Mouse (Mus musculus) hindbrain, postnatal 0 days (tissue): ENCODE data around the gene Nos2. TPM values are rescaled to one million over a fixed set of nuclear protein-coding genes. Genes with fewer than 3 reads are reported as not detected.

Source experiments
- ATAC-seq: fragments of 200-750 bp; cut with Nextera tagmentation; 2 replicates; pipeline ENCODE4 v1.8.0; 2017; ENCODE audit warnings: mild to moderate bottlenecking, moderate TSS enrichment, moderate library complexity
- DNase-seq: peaks from one replicate; pipeline ENCODE4 v3.0.0-alpha.2; 2015; ENCODE audit warnings: low spot score
- H3K27ac ChIP-seq: fragments of 300-500 bp; sonication (generic); 2 replicates; pipeline ENCODE4 v1.5.1; 2014; ENCODE audit warnings: mild to moderate bottlenecking
- H3K27me3 ChIP-seq: fragments of 300-500 bp; sonication (generic); 2 replicates; pipeline ENCODE4 v1.6.1; 2014; ENCODE audit warnings: low read length, mixed read lengths; ENCODE audit not compliant: insufficient read depth
- H3K36me3 ChIP-seq: fragments of 300-500 bp; sonication (generic); 2 replicates; pipeline ENCODE4 v1.6.1; 2014; ENCODE audit warnings: low read length, mixed read lengths; ENCODE audit not compliant: insufficient read depth
- H3K4me1 ChIP-seq: fragments of 300-500 bp; sonication (generic); 2 replicates; pipeline ENCODE4 v1.6.1; 2014; ENCODE audit warnings: antibody characterized with exemption, low read length, mixed read lengths; ENCODE audit not compliant: insufficient read depth
- H3K4me2 ChIP-seq: fragments of 300-500 bp; sonication (generic); 2 replicates; pipeline ENCODE4 v1.6.1; 2014; ENCODE audit warnings: low read depth, mild to moderate bottlenecking, low read length, moderate library complexity, mixed read lengths
- H3K4me3 ChIP-seq: fragments of 300-500 bp; sonication (generic); 2 replicates; pipeline ENCODE4 v1.5.1; 2014; ENCODE audit warnings: low read length
- H3K9ac ChIP-seq: fragments of 300-500 bp; sonication (generic); replicated peaks from 2 replicates; pipeline ENCODE4 v1.6.1; 2014; ENCODE audit warnings: mild to moderate bottlenecking, low read length, moderate library complexity, mixed read lengths
- H3K9me3 ChIP-seq: fragments of 300-500 bp; sonication (generic); 2 replicates; pipeline ENCODE4 v1.6.1; 2016; ENCODE audit warnings: low read length, mixed read lengths
- CTCF ChIP-seq: IDR thresholded peaks from 2 replicates; pipeline ENCODE4 v1.5.1; 2016; ENCODE audit warnings: antibody characterized with exemption, control low read depth, low read depth
- WGBS: fragments of 180-500 bp; shearing (Covaris S2); extraction: QIAGEN DNeasy Blood & Tissue Kit; methylation state at CpG from one replicate; pipeline ENCODE4 v1.1.7; 2014; 5-methylcytosine and 5-hydroxymethylcytosine counted together
- polyA plus RNA-seq: library from polyadenylated mRNA; unstranded; fragments of >200 nt; fragmentation: Nextera tagmentation; extraction: Ambion mirVana; gene quantifications from 2 replicates; pipeline ENCODE4 v1.2.1, GENCODE M21; 2015
- total RNA-seq: library from RNA; depleted of rRNA; stranded (reverse); fragments of >200 nt; gene quantifications from 2 replicates; pipeline ENCODE4 v1.2.3, GENCODE M21; 2014

The Nos2 gene
- total and polyA plus RNA-seq, 2 experiments from 2014 or later = 0.21 to 0.41 TPM

DNA sequence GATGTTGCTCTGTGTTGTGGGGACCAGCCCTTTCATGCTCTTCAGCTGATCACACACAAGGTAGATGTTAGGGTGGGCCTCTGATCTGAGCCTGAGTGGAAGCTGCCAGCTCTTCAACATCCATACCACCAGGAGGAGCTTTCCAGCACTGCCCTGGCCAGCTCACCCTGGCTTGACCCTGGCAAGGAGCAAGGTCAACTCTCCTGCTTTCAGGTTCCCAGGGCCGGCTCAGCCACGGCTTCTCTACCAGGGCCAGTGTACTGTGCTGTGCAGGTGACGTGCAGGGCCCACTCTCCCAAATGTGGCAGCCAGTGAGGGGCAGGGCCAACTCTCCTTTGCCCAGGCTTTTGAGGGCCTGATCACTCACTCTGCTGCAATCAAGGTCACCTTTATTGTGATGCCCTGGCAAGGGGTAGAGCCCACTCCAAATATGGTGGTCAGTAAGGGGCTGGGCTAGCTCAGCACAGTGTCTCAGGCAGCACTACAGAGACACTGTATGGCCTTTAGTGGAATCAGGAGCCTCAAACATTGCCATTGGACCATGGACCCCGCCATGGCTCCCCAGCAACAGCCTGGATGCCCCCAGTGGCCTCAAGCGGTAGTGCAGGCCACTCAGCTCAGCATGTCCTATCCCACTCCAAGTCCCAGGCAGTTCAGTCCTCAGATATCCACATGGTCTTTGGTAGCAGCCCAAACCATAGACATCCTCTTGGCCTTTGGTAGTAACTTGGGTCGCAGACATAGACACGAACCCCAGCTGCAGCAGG is 24.0 kb upstream of the Nos2 start:
- Histone ChIP-seq H3K4me1 (no peaks in the 10 kb centered on the region), H3K9me3 (no peaks in the 10 kb centered on the region), H3K4me3 (no peak overlapping the region), H3K9ac (no peak overlapping the region), H3K36me3 (no peaks in the 10 kb centered on the region), H3K4me2 (no peak overlapping the region), H3K27me3 (no peaks in the 10 kb centered on the region), H3K27ac (no peak overlapping the region)
- TF ChIP-seq CTCF = peak; percentile 75
- ATAC-seq = no peak
- WGBS = 71% methylated on average over 7 of the region's 7 CpGs
- peak; percentile 23 for DNase-seq

DNA sequence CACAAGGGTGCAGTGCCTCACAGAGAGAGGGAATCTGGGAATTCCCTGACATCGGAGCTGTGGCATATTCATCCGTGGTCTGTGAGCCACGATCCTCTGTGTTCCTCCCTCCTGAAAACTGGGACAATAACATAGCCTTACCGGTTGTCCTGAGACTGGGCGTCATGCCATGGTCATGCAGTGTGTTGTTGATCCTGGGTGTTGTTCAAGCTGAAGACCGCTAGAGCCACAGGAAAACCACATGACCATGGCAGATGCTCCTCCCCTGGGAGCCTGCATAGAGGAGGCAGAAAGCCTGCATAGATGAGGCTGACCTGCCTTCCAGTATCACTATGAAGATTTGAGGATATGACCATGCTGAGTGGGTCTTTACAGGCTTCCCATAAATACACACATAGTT is 5.1 kb upstream of the Nos2 start:
- no peak overlapping the region for H3K9ac ChIP-seq
- ATAC-seq = no peak
- H3K27me3 ChIP-seq = no peaks in the 10 kb centered on the region
- no peak overlapping the region for H3K27ac ChIP-seq
- no peak overlapping the region for H3K4me2 ChIP-seq
- no peak for DNase-seq
- no peak overlapping the region for H3K4me3 ChIP-seq
- no peak for TF ChIP-seq CTCF
- H3K4me1 ChIP-seq = no peaks in the 10 kb centered on the region
- WGBS = 72% methylated on average over 6 of the region's 6 CpGs
- H3K36me3 ChIP-seq = no peaks in the 10 kb centered on the region
- no peaks in the 10 kb centered on the region for H3K9me3 ChIP-seq

DNA sequence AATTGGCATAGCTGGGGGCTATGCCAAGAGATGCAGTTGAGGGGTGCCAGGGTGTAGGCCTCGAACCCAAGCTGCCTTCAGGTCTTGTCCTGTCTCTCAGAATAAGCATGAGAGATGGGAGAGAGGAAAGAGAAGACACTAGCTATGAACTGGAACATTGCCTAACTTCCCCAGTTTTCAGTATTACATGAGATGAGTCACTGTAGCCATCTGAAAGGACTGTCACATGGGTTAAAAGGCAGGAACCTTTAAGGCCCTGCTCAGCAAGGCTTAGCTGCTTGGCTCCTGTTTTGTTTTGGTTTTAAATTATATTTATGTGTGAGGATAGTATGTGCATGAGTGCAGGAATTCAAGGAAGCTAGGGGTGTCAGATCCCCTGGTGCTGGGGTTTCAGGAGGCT is 4.2 kb upstream of the Nos2 start:
- ATAC-seq = no peak
- H3K4me1 ChIP-seq = no peaks in the 10 kb centered on the region
- WGBS = 71% methylated on average over 1 of the region's 1 CpGs
- H3K36me3 ChIP-seq = no peaks in the 10 kb centered on the region
- H3K27ac ChIP-seq = no peak overlapping the region
- H3K27me3 ChIP-seq = no peaks in the 10 kb centered on the region
- H3K4me3 ChIP-seq = no peak overlapping the region
- no peak for DNase-seq
- TF ChIP-seq CTCF = no peak
- no peaks in the 10 kb centered on the region for H3K9me3 ChIP-seq
- no peak overlapping the region for H3K4me2 ChIP-seq
- H3K9ac ChIP-seq = no peak overlapping the region

DNA sequence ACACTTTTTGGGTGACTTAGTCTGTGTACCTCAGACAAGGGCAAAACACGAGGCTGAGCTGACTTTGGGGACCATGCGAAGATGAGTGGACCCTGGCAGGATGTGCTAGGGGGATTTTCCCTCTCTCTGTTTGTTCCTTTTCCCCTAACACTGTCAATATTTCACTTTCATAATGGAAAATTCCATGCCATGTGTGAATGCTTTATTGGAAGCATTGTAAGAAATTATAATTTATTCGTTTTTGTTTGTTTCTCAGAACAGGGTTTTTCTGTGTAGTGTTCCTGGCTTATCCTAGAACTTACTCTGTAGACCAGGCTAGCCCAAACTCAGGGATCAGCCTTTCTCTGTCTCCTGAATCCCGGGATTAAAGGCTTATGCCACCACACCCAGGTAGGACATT is 842 bp upstream of the Nos2 start:
- no peak for DNase-seq
- Histone ChIP-seq H3K4me3 (no peak overlapping the region), H3K4me2 (no peak overlapping the region), H3K27me3 (peaks cover 14% of the 10 kb centered on the region; the same call in 1 of the 2 replicates), H3K4me1 (no peaks in the 10 kb centered on the region), H3K9me3 (no peaks in the 10 kb centered on the region), H3K36me3 (no peaks in the 10 kb centered on the region), H3K27ac (no peak overlapping the region), H3K9ac (no peak overlapping the region)
- ATAC-seq = no peak
- TF ChIP-seq CTCF = no peak
- 72% methylated on average over 4 of the region's 4 CpGs for WGBS

DNA sequence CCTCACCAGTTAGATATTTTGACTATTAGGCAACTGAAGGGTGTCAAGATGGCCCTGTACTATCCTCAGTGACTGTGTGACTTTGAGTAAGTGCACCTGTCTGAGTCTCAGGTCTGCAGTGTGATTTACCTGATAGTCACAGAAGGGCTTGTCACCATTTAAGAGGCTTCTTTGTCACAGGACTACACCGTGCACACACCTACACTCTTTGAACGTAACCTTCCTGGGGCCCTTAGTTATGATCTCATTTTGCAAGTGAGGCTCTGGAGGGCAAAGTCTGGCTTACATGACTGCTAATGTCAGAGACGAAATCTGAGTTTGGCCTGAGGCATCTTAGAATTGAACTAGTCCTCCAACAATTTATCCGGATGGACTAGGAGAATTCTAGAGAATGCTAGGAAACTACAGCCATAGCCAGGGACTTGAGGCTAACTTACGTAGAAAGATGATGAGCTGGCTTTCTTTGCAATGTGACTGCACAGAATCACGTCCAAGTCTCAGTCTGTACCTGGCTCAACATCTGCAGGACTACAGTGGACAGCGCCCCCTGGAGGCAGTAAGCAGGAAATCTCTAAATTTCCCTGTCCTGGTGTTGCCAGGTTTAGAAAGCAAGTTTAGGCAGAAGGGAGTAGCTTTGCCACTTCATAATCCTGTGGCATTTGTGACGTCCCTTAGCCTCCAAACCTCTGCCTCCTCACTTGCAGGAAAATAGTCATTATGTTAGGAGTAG is 2.3 kb downstream of the Nos2 start:
- Histone ChIP-seq H3K4me3 (no peak overlapping the region), H3K9me3 (no peaks in the 10 kb centered on the region), H3K36me3 (no peaks in the 10 kb centered on the region), H3K9ac (no peak overlapping the region), H3K27me3 (peaks cover 34% of the 10 kb centered on the region), H3K4me2 (no peak overlapping the region), H3K27ac (no peak overlapping the region), H3K4me1 (no peaks in the 10 kb centered on the region)
- ATAC-seq (0 out of 2 replicates have a peak, but pooled peaks have one; percentile 40), DNase-seq (peak; percentile 69)
- 36% methylated on average over 8 of the region's 8 CpGs for WGBS
- TF ChIP-seq CTCF = peak; percentile 89

DNA sequence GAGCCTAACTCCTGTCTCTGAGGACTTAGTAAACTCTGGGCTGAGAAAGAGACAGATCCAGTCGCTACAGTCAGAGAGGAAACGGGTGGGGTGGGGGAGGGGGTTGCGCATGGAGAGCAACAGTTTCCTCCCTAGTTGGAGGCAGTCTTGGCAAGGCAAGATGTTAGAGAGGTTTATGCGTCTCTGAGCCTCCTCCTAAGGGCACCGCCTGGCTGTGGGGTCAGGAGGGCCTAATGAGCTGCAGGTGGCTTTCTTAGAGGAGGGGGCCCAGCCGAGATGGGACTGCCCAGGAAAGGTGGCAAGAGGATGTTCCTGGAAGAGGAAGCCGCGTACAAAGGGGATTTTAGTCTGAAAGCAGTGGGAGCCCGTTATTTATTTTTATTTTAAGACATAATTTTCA is 3.5 kb downstream of the Nos2 start:
- TF ChIP-seq CTCF = no peak
- Histone ChIP-seq H3K9me3 (no peaks in the 10 kb centered on the region), H3K4me3 (no peak overlapping the region), H3K4me2 (no peak overlapping the region), H3K27ac (no peak overlapping the region), H3K4me1 (0 out of 2 replicates have a peak, but pooled peaks cover 1% of the 10 kb centered on the region), H3K36me3 (no peaks in the 10 kb centered on the region), H3K27me3 (peaks cover 34% of the 10 kb centered on the region), H3K9ac (no peak overlapping the region)
- ATAC-seq = no peak
- DNase-seq = no peak
- 12% methylated on average over 9 of the region's 9 CpGs for WGBS

DNA sequence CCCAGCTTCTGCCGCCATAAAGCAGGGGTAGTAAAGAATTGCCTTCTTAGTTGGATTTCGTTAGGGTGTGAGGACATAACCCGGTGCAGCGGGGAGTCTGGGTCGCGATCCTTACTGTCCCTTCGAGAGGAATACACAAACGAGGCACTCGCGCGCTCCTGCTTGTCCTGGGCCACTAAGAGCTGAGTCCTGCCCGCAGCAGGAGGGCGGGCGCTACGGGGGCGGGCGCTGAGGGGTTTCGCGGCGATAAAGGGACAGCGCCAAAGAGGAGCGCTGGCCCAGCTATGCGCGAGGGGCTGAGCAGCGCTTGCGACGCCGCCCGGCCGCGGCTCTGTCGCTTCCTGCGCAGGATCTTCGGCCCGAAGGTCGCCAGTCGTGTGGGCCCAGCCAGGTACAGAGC is 4.3 kb downstream of the Nos2 start:
- 0 out of 2 replicates have a peak, but pooled peaks cover 5% of the 10 kb centered on the region for H3K4me1 ChIP-seq
- H3K4me3 ChIP-seq = peak overlapping the region; percentile 31
- no peak for TF ChIP-seq CTCF
- DNase-seq (peak; percentile 9), ATAC-seq (no peak)
- no peak overlapping the region; the same call in 1 of the 2 replicates for H3K9ac ChIP-seq
- H3K27me3 ChIP-seq = peaks cover 34% of the 10 kb centered on the region
- H3K9me3 ChIP-seq = no peaks in the 10 kb centered on the region
- H3K4me2 ChIP-seq = peak overlapping the region; percentile 54
- no peak overlapping the region for H3K27ac ChIP-seq
- under 1% methylated on average over 37 of the region's 37 CpGs for WGBS
- H3K36me3 ChIP-seq = no peaks in the 10 kb centered on the region
